Mouse (Mus musculus): ENCODE measurements around the gene Dcst1. TPM values are rescaled to one million over a fixed set of nuclear protein-coding genes. Genes with fewer than 3 reads are reported as not detected.

Gene Dcst1
- total RNA-seq (2021): under 1 TPM; 0.22 to 0.48 TPM
- long read RNA-seq, experiment 1: 0 reads
- long read RNA-seq, experiment 2: 0 reads

- intact Hi-C loops (cut with DNase I): no loop called here
- no peak for DNase-seq
These were observed at the start of gene Dcst1 for GRCm38 (mm10) chr3:89365153-89365485. Gene Dcst1 (minus strand): TSS chr3:89365253.

GRCm38 (mm10) chr3:89411490-89412393 lies 46.7 kb upstream of the Dcst1 start, which contains the start of gene Flad1:
Gene Flad1 (minus strand): TSS chr3:89411870.
- intact Hi-C loops (cut with DNase I): loop anchor here (2.0 kb wide), 1 partner anchor 15 kb away; no protein-coding TSS in a partner anchor
- peak; percentile 97 to 99 for DNase-seq

- intact Hi-C loops (cut with DNase I): loop anchor here (2.0 kb wide), 1 partner anchor 14 kb away; no protein-coding TSS in a partner anchor
- no peak for DNase-seq
These were observed 45.8 kb upstream of the Dcst1 start for GRCm38 (mm10) chr3:89410864-89411263.

GRCm38 (mm10) chr3:89409701-89410100 lies 44.6 kb upstream of the Dcst1 start:
- no peak for DNase-seq
- intact Hi-C loops (cut with DNase I): loop anchor here (2.0 kb wide), 1 partner anchor 13 kb away; no protein-coding TSS in a partner anchor

- intact Hi-C loops (cut with DNase I): no loop called here
- DNase-seq: no peak
These were observed 43.4 kb upstream of the Dcst1 start for GRCm38 (mm10) chr3:89408448-89408847.

GRCm38 (mm10) chr3:89406887-89407286 lies 41.8 kb upstream of the Dcst1 start:
- intact Hi-C loops (cut with DNase I): no loop called here
- no peak for DNase-seq

GRCm38 (mm10) chr3:89402693-89403092 lies 37.6 kb upstream of the Dcst1 start, which contains the start of gene Lenep:
Gene Lenep (minus strand): TSS chr3:89402793.
- intact Hi-C loops (cut with DNase I): no loop called here

GRCm38 (mm10) chr3:89401329-89401728 lies 36.3 kb upstream of the Dcst1 start:
- no peak for DNase-seq
- intact Hi-C loops (cut with DNase I): no loop called here

More at GRCm38 (mm10) chr3:89402693-89403092, 37.6 kb upstream of the Dcst1 start, which contains the start of gene Lenep:
- DNase-seq: no peak

- intact Hi-C loops (cut with DNase I): loop anchor here (2.0 to 5.0 kb wide), 3 partner anchors 14 to 91 kb away; partner anchors contain the start of gene Flad1
- no peak for DNase-seq
These were observed 31.6 kb upstream of the Dcst1 start for GRCm38 (mm10) chr3:89396654-89397005.

GRCm38 (mm10) chr3:89395806-89396653 lies 31.0 kb upstream of the Dcst1 start:
- peak; percentile 70 to 79 for DNase-seq
- intact Hi-C loops (cut with DNase I): loop anchor here (2.0 to 5.0 kb wide), 3 partner anchors 15 to 91 kb away; partner anchors contain the start of gene Flad1

- no peak for DNase-seq
- intact Hi-C loops (cut with DNase I): loop anchor here (5.0 kb wide), 1 partner anchor 92 kb away; no protein-coding TSS in a partner anchor
These were observed 30.4 kb upstream of the Dcst1 start for GRCm38 (mm10) chr3:89395419-89395805.

- intact Hi-C loops (cut with DNase I): loop anchor here (5.0 kb wide), 1 partner anchor 92 kb away; no protein-coding TSS in a partner anchor
- DNase-seq: peak; percentile 80 to 83
These were observed 29.8 kb upstream of the Dcst1 start for GRCm38 (mm10) chr3:89394894-89395256.

GRCm38 (mm10) chr3:89394006-89394893 lies 29.2 kb upstream of the Dcst1 start, which contains the start of gene Zbtb7b:
Gene Zbtb7b (minus strand): TSS chr3:89394776.
- intact Hi-C loops (cut with DNase I): no loop called here
- peak; percentile 78 to 82 for DNase-seq

GRCm38 (mm10) chr3:89393605-89394004 lies 28.6 kb upstream of the Dcst1 start:
- intact Hi-C loops (cut with DNase I): no loop called here
- peak; percentile 98 to 99 for DNase-seq

GRCm38 (mm10) chr3:89392871-89393311 lies 27.8 kb upstream of the Dcst1 start:
- peak; percentile 36 to 41 for DNase-seq
- intact Hi-C loops (cut with DNase I): no loop called here

GRCm38 (mm10) chr3:89391663-89392511 lies 26.8 kb upstream of the Dcst1 start:
- intact Hi-C loops (cut with DNase I): no loop called here
- DNase-seq: peak; percentile 71 to 74

- intact Hi-C loops (cut with DNase I): no loop called here
- peak; percentile 47 to 54 for DNase-seq
These were observed 25.9 kb upstream of the Dcst1 start for GRCm38 (mm10) chr3:89390699-89391662.

Measured in heart, postnatal 14 days (tissue).